Mouse (Mus musculus) spleen, adult 18-20 months (tissue): ENCODE results near the gene Paqr3.

Experiments
- DNase-seq, 2 experiments: peaks; one replicate each; pipeline ENCODE4 v3.0.0; 2022; ENCODE audit warnings: mixed read lengths in 2 of 2

Gene Paqr3

GRCm38 (mm10) chr5:97083701-97084100 is 27.7 kb downstream of the Paqr3 start:
- no peak for DNase-seq

- no peak for DNase-seq
These were observed 29.9 kb downstream of the Paqr3 start for GRCm38 (mm10) chr5:97081481-97081880.

GRCm38 (mm10) chr5:97078641-97079040 is 32.8 kb downstream of the Paqr3 start:
- DNase-seq: no peak

GRCm38 (mm10) chr5:97077676-97078075 is 33.7 kb downstream of the Paqr3 start:
- DNase-seq: no peak

- no peak for DNase-seq
These were observed 35.2 kb downstream of the Paqr3 start for GRCm38 (mm10) chr5:97076167-97076566.

GRCm38 (mm10) chr5:97075476-97076151 is 35.8 kb downstream of the Paqr3 start:
- DNase-seq: no peak

GRCm38 (mm10) chr5:97065746-97066145 is 45.6 kb downstream of the Paqr3 start:
- no peak for DNase-seq

- DNase-seq: no peak
These were observed 49.4 kb downstream of the Paqr3 start for GRCm38 (mm10) chr5:97062041-97062440.

GRCm38 (mm10) chr5:97060864-97061263 is 50.5 kb downstream of the Paqr3 start:
- no peak for DNase-seq

GRCm38 (mm10) chr5:97056791-97057450 is 54.5 kb downstream of the Paqr3 start:
- no peak for DNase-seq

GRCm38 (mm10) chr5:97056359-97056758 is 55.0 kb downstream of the Paqr3 start:
- no peak for DNase-seq

GRCm38 (mm10) chr5:97055511-97056068 is 55.8 kb downstream of the Paqr3 start:
- DNase-seq: no peak

- no peak for DNase-seq
These were observed 56.6 kb downstream of the Paqr3 start for GRCm38 (mm10) chr5:97054801-97055200.

GRCm38 (mm10) chr5:97054166-97054565 is 57.2 kb downstream of the Paqr3 start:
- DNase-seq: no peak

- no peak for DNase-seq
These were observed 62.5 kb downstream of the Paqr3 start for GRCm38 (mm10) chr5:97048905-97049304.

- DNase-seq: no peak
These were observed 64.7 kb downstream of the Paqr3 start for GRCm38 (mm10) chr5:97046680-97047079.

GRCm38 (mm10) chr5:97045260-97045659 is 66.1 kb downstream of the Paqr3 start:
- DNase-seq: no peak
